Mouse (Mus musculus) lung, postnatal 0 days (tissue): ENCODE results near the gene Lst1. TPM values are rescaled to one million over a fixed set of nuclear protein-coding genes. Genes with fewer than 3 reads are reported as not detected.

ENCODE experiments used
- ATAC-seq: fragments of 200-750 bp; cut with Nextera tagmentation; 2 replicates; pipeline ENCODE4 v1.8.0; 2017; ENCODE audit warnings: moderate library complexity
- DNase-seq: peaks from one replicate; pipeline ENCODE4 v3.0.0-alpha.2; 2016; ENCODE audit warnings: low spot score
- H3K27ac ChIP-seq: fragments of 300-500 bp; sonication (generic); 2 replicates; pipeline ENCODE4 v1.5.1; 2014; ENCODE audit warnings: antibody characterized with exemption, mild to moderate bottlenecking, low read length, mixed read lengths
- H3K27me3 ChIP-seq: fragments of 300-500 bp; sonication (generic); replicated peaks from 2 replicates; pipeline ENCODE4 v1.6.1; 2014; ENCODE audit warnings: low read length, mixed read lengths; ENCODE audit not compliant: insufficient read depth
- H3K36me3 ChIP-seq: fragments of 300-500 bp; sonication (generic); 2 replicates; pipeline ENCODE4 v1.6.1; 2014; ENCODE audit warnings: low read length, mixed read lengths; ENCODE audit not compliant: insufficient read depth
- H3K4me1 ChIP-seq: fragments of 300-500 bp; sonication (generic); 2 replicates; pipeline ENCODE4 v1.6.1; 2014; ENCODE audit warnings: antibody characterized with exemption, low read depth, low read length, mixed read lengths; ENCODE audit not compliant: insufficient read depth
- H3K4me2 ChIP-seq: fragments of 300-500 bp; sonication (generic); replicated peaks from 2 replicates; pipeline ENCODE4 v1.6.1; 2014; ENCODE audit warnings: low read depth, mild to moderate bottlenecking, low read length, moderate library complexity, mixed read lengths
- H3K4me3 ChIP-seq: fragments of 300-500 bp; sonication (generic); 2 replicates; pipeline ENCODE4 v1.5.1; 2014; ENCODE audit warnings: low read depth, low read length
- H3K9ac ChIP-seq: fragments of 300-500 bp; sonication (generic); replicated peaks from 2 replicates; pipeline ENCODE4 v1.6.1; 2014; ENCODE audit warnings: low read depth, mild to moderate bottlenecking
- H3K9me3 ChIP-seq: fragments of 300-500 bp; sonication (generic); 2 replicates; pipeline ENCODE4 v1.6.1; 2016; ENCODE audit warnings: low read length, mixed read lengths
- CTCF ChIP-seq: IDR thresholded peaks from 2 replicates; pipeline ENCODE4 v1.5.1; 2016; ENCODE audit warnings: antibody characterized with exemption, mild to moderate bottlenecking
- EP300 ChIP-seq: IDR thresholded peaks from 2 replicates; pipeline ENCODE4 v1.6.1; 2016; ENCODE audit warnings: antibody characterized with exemption, mild to moderate bottlenecking, control low read depth
- WGBS: fragments of 180-500 bp; shearing (Covaris S2); extraction: QIAGEN DNeasy Blood & Tissue Kit; methylation state at CpG from one replicate; pipeline ENCODE4 v1.1.7; 2014; 5-methylcytosine and 5-hydroxymethylcytosine counted together
- polyA plus RNA-seq: library from polyadenylated mRNA; unstranded; fragments of >200 nt; fragmentation: Nextera tagmentation; extraction: Ambion mirVana; gene quantifications from 2 replicates; pipeline ENCODE4 v1.2.1, GENCODE M21; 2015

Gene Lst1
- polyA plus RNA-seq, 1 experiment from 2014 or later: 27.5 TPM

DNA sequence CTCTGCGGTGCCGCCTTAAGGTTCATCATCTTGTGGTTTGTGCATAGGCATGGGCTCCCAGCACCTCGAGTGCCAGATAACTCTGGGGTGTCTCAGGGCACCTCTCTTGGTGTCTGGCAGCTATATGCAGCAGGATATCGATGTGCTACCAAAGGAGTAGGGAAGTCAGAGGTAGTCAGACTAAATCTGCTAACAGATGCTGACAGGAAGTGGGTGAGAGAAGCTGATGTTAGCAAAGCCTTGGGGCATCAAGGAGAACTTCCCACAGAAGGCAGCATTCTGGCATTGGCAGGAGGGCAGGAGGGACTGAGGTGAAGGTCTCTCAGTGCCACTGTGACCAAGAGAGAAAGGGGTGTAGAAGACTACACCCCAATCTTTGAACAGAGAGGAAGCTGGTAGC lies 1.9 kb upstream of the Lst1 start:
- no peak for ATAC-seq
- no peaks in the 10 kb centered on the region for H3K9me3 ChIP-seq

DNA sequence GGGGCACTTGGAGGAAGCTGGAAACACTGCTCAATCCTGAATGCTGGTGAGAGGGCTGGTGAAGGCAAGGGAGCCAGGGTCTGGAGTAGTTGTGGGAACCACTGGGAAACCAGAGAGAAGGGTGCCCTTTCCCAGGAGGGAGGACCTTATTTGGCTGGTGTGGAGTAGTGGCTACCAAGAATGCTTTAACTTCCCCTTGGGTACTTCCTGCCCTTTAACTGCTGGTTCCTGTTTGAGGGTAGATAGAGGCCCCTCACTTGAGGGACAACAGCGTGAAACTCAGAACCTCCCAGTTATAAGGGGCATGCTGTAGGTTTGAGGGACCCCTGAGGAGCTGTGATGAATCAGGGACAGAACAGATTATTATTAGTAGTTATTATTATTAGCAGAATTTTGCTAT lies 947 bp upstream of the Lst1 start:
- no peak overlapping the region for H3K27ac ChIP-seq
- no peaks in the 10 kb centered on the region for H3K9me3 ChIP-seq
- H3K27me3 ChIP-seq: no peaks in the 10 kb centered on the region
- peaks cover 1% of the 10 kb centered on the region; the same call in 1 of the 2 replicates for H3K4me1 ChIP-seq
- no peaks in the 10 kb centered on the region for H3K36me3 ChIP-seq
- 19% methylated on average over 1 of the region's 1 CpGs for WGBS
- ATAC-seq (no peak), DNase-seq (no peak)
- H3K9ac ChIP-seq: no peak overlapping the region
- H3K4me2 ChIP-seq: no peak overlapping the region
- H3K4me3 ChIP-seq: no peak overlapping the region
- TF ChIP-seq CTCF (no peak), EP300 (no peak)

More for the DNA sequence above, 1.9 kb upstream of the Lst1 start:
- Histone ChIP-seq H3K9ac (no peak overlapping the region), H3K4me2 (no peak overlapping the region), H3K27ac (no peak overlapping the region), H3K27me3 (no peaks in the 10 kb centered on the region), H3K4me1 (peaks cover 4% of the 10 kb centered on the region; the same call in 1 of the 2 replicates), H3K4me3 (no peak overlapping the region), H3K36me3 (no peaks in the 10 kb centered on the region)
- TF ChIP-seq EP300 (no peak), CTCF (no peak)
- 57% methylated on average over 4 of the region's 4 CpGs for WGBS
- DNase-seq: no peak

DNA sequence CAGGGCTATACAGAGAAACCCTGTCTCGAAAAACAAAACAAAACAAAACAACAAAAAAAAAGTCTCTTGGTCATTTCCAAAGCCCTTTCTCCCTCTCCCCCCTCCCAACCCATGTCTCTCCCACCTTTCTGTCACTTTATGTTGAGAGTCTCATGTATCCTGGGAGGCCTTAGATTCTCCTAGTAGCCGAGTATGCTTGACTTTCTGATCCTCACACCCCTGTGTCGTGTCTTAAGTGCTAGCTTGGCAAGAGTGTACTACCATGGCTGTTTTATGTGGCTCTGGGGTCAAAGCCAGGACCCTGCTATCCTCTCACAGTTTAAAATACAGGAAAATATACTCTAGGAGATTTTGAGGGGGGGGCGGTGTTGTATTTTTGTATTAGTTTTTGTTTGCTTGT lies 894 bp downstream of the Lst1 start:
- Histone ChIP-seq H3K4me2 (no peak overlapping the region), H3K36me3 (no peaks in the 10 kb centered on the region), H3K4me3 (no peak overlapping the region), H3K9me3 (no peaks in the 10 kb centered on the region), H3K27ac (no peak overlapping the region), H3K9ac (no peak overlapping the region), H3K4me1 (no peaks in the 10 kb centered on the region), H3K27me3 (no peaks in the 10 kb centered on the region)
- WGBS: 55% methylated on average over 4 of the region's 4 CpGs
- ATAC-seq: no peak
- DNase-seq: no peak
- TF ChIP-seq CTCF (no peak), EP300 (no peak)

DNA sequence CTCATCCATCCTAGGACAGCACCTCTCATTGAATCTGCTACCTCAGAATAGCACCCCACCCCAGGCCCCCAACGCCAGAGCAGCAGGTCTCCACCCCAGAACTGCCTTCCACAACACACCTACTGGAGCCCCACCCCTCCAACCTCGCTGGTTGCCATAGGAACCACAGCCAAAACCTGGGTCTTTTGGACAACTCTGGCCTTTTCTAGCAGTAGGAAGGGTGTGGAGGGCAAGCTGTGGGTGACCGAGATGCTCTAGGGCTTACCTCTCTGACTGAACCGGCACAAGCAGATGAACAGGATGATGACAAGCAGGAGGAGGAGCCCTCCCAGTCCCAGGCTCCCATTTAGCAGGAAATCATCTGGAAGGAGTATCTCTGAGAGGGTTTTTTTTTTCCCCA lies 1.6 kb downstream of the Lst1 start:
- Histone ChIP-seq H3K36me3 (no peaks in the 10 kb centered on the region), H3K27ac (peak overlapping the region; percentile 71), H3K9me3 (no peaks in the 10 kb centered on the region), H3K27me3 (no peaks in the 10 kb centered on the region), H3K4me1 (no peaks in the 10 kb centered on the region), H3K4me2 (peak overlapping the region; percentile 54), H3K4me3 (peak overlapping the region; percentile 49), H3K9ac (no peak overlapping the region)
- WGBS: 3% methylated on average over 4 of the region's 4 CpGs
- TF ChIP-seq EP300 (no peak), CTCF (no peak)
- ATAC-seq (peak; percentile 37; the same call in 1 of the 2 replicates), DNase-seq (peak; percentile 53)

DNA sequence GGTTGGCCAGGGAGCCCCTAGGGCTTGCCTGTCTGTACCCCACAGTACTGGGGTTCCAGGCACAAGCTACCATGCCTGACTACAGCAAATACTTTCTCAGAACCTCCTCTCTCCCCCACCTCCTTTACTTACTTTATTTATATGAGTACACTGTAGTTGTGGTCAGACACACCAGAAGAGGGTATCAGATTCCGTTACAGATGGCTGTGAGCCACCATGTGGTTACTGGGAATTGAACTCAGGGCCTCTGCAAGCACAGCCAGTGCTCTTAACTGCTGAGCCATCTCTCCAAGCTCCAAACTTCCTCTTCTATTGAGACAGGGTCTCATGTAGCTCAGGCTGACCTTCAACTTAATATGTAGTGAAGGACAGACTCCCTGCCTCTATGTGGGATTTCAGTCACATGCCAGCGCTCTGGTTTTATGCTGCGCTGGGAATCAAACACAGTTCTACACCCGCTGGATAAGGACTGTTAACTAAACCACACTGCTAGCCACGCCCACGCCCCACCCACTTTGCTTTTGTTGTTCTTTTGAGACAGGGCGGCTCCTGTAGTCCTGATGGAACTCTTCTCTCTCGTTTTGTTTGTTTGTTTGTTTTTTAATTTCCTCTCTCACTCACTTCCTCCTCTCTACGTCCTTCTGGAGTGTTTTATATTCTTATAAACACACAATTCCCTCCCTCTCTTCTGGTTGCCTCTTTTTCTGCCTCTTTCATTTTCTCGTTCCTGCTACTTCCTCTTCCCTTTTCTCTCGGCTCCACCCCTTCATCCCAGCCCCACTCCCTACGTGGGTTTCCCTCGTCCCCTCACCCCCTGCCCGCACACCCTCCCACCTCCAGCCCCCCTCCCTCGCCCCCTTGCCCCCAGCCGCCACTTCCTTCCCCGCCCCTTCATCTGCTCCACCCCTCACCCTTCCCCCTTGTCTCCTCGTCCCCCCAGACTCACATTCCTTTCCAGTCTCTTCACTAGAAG lies 2.3 kb downstream of the Lst1 start:
- DNase-seq (peak; percentile 78), ATAC-seq (peak; percentile 72)
- no peaks in the 10 kb centered on the region for H3K36me3 ChIP-seq
- H3K4me3 ChIP-seq: peak overlapping the region; percentile 49
- H3K4me2 ChIP-seq: peak overlapping the region; percentile 54
- H3K27ac ChIP-seq: peak overlapping the region; percentile 71
- TF ChIP-seq EP300 (peak; percentile 11; the same call in 1 of the 2 replicates), CTCF (no peak)
- peak overlapping the region; percentile 16; the same call in 1 of the 2 replicates for H3K9ac ChIP-seq
- H3K27me3 ChIP-seq: no peaks in the 10 kb centered on the region
- H3K4me1 ChIP-seq: no peaks in the 10 kb centered on the region
- WGBS: 1% methylated on average over 18 of the region's 18 CpGs
- H3K9me3 ChIP-seq: no peaks in the 10 kb centered on the region

DNA sequence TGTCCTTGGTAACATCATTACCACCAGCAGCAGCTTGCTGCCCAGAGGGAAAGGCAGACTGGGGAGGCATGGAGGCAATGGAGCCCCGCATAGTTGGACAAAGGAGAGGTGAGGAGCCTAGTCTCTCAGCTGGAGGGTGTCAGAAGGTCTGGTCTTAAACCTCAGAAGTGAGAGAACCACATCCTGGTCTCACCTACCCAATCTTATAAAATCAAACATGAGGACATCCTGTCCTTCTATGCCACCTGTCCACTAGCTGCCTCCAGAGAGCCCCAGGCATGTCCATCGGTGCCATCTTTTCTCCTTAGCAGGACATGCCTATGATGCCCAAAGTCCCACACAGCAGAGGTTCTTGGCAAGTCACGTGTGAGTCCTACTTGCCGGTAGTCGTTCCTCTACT lies 8.1 kb downstream of the Lst1 start:
- Histone ChIP-seq H3K4me2 (no peak overlapping the region), H3K27me3 (no peaks in the 10 kb centered on the region), H3K9me3 (no peaks in the 10 kb centered on the region), H3K36me3 (no peaks in the 10 kb centered on the region), H3K9ac (no peak overlapping the region), H3K4me1 (no peaks in the 10 kb centered on the region), H3K4me3 (no peak overlapping the region), H3K27ac (no peak overlapping the region)
- WGBS: 82% methylated on average over 5 of the region's 5 CpGs
- no peak for DNase-seq
- TF ChIP-seq CTCF (no peak), EP300 (no peak)
- ATAC-seq: no peak
